Mouse (Mus musculus) stomach, postnatal 0 days (tissue): ENCODE measurements at regions not wholly inside any gene's neighbourhood (a gene's known extent, or its start where the extent isn't known, plus 50 kb on each side); places are given as distances from the start of the nearest gene placed in this dataset.

Source experiments
- ATAC-seq: fragments of 200-750 bp; cut with Nextera tagmentation; 2 replicates; pipeline ENCODE4 v1.8.0; 2017; ENCODE audit not compliant: low FRiP score, low TSS enrichment
- DNase-seq: peaks from one replicate; pipeline ENCODE4 v3.0.0-alpha.2; 2016; ENCODE audit warnings: low spot score
- H3K27ac ChIP-seq: fragments of 300-500 bp; sonication (generic); replicated peaks from 2 replicates; pipeline ENCODE4 v1.5.1; 2014; ENCODE audit warnings: mild to moderate bottlenecking, control low read depth
- H3K27me3 ChIP-seq: fragments of 300-500 bp; sonication (generic); 2 replicates; pipeline ENCODE4 v1.6.1; 2014; ENCODE audit warnings: low read length; ENCODE audit not compliant: control insufficient read depth, insufficient read depth
- H3K36me3 ChIP-seq: fragments of 300-500 bp; sonication (generic); 2 replicates; pipeline ENCODE4 v1.6.1; 2014; ENCODE audit warnings: low read length, mixed read lengths; ENCODE audit not compliant: control insufficient read depth, insufficient read depth
- H3K4me1 ChIP-seq: fragments of 300-500 bp; sonication (generic); replicated peaks from 2 replicates; pipeline ENCODE4 v1.6.1; 2014; ENCODE audit warnings: antibody characterized with exemption; ENCODE audit not compliant: control insufficient read depth, insufficient read depth
- H3K4me2 ChIP-seq: fragments of 300-500 bp; sonication (generic); replicated peaks from 2 replicates; pipeline ENCODE4 v1.6.1; 2014; ENCODE audit warnings: low read depth, mild to moderate bottlenecking, control low read depth, moderate library complexity
- H3K4me3 ChIP-seq: fragments of 300-500 bp; sonication (generic); 2 replicates; pipeline ENCODE4 v1.5.1; 2014; ENCODE audit warnings: low read depth, low read length, control low read depth
- H3K9ac ChIP-seq: fragments of 300-500 bp; sonication (generic); 2 replicates; pipeline ENCODE4 v1.6.1; 2014; ENCODE audit warnings: mild to moderate bottlenecking, low read length, control low read depth, mixed read lengths
- H3K9me3 ChIP-seq: fragments of 300-500 bp; sonication (generic); 2 replicates; pipeline ENCODE4 v1.6.1; 2016; ENCODE audit warnings: low read length; ENCODE audit not compliant: control insufficient read depth
- CTCF ChIP-seq: IDR thresholded peaks from 2 replicates; pipeline ENCODE4 v1.5.1; 2016; ENCODE audit warnings: antibody characterized with exemption, low read depth, mild to moderate bottlenecking, moderate library complexity
- EP300 ChIP-seq: optimal IDR thresholded peaks from 2 replicates; pipeline ENCODE3; 2016; ENCODE audit warnings: antibody characterized with exemption
- WGBS: fragments of 180-500 bp; shearing (Covaris S2); extraction: QIAGEN DNeasy Blood & Tissue Kit; methylation state at CpG from one replicate; pipeline ENCODE4 v1.1.7; 2014; 5-methylcytosine and 5-hydroxymethylcytosine counted together

DNA sequence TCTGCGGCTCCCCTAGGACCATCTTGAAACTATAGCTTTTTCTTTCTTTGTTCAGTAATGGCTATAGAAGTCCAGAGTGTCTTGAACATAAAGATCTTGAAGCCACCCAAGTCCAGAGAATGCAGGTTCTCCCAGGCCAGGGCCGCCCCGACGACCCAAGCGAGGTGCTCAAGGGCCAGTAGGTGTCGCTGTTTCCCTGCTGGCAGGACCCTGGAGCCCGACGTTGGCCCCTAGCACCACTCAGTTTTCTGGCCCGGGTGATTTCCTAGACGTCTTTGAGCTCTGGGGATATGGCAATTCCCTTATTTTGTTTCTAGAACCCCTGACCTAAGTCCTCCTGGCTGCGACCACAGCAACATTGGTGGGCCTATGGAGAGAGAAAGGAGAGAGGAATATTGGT is 221.2 kb downstream of the Mef2c start:
- H3K9me3 ChIP-seq: no peaks in the 10 kb centered on the region
- H3K4me3 ChIP-seq: no peak overlapping the region
- 1% methylated on average over 11 of the region's 11 CpGs for WGBS
- peaks cover 34% of the 10 kb centered on the region for H3K27me3 ChIP-seq
- H3K4me2 ChIP-seq: no peak overlapping the region
- no peak overlapping the region for H3K27ac ChIP-seq
- TF ChIP-seq CTCF (peak; percentile 80), EP300 (no peak)
- H3K9ac ChIP-seq: no peak overlapping the region
- H3K36me3 ChIP-seq: no peaks in the 10 kb centered on the region
- no peaks in the 10 kb centered on the region for H3K4me1 ChIP-seq
- ATAC-seq: peak; percentile 77
- DNase-seq: peak; percentile 53

DNA sequence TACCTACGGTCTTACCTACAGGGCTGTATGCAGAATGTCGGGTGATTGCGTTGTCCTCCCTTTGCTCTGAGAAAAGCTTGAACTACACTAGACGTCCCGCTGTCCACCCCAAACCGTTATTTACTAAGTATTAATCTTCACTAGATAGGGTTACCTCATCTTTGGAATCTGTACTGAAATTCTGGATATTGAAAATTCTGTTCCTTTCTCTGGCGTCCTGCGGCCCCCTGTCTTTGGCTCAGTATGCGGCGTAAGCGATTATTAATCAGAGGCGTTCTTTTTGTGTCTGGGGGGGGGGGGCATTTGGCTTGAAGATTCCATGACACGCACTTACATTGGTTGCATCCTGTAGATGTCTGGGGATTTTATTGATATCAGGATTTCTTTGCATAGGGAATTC is 222.0 kb downstream of the Mef2c start:
- no peaks in the 10 kb centered on the region for H3K36me3 ChIP-seq
- H3K9ac ChIP-seq: no peak overlapping the region
- WGBS: 9% methylated on average over 13 of the region's 13 CpGs
- no peak for DNase-seq
- no peak overlapping the region for H3K27ac ChIP-seq
- no peak for TF ChIP-seq CTCF
- no peak for TF ChIP-seq EP300
- H3K4me1 ChIP-seq: no peaks in the 10 kb centered on the region
- H3K9me3 ChIP-seq: no peaks in the 10 kb centered on the region
- peaks cover 34% of the 10 kb centered on the region for H3K27me3 ChIP-seq
- no peak overlapping the region for H3K4me2 ChIP-seq
- no peak for ATAC-seq
- no peak overlapping the region for H3K4me3 ChIP-seq

DNA sequence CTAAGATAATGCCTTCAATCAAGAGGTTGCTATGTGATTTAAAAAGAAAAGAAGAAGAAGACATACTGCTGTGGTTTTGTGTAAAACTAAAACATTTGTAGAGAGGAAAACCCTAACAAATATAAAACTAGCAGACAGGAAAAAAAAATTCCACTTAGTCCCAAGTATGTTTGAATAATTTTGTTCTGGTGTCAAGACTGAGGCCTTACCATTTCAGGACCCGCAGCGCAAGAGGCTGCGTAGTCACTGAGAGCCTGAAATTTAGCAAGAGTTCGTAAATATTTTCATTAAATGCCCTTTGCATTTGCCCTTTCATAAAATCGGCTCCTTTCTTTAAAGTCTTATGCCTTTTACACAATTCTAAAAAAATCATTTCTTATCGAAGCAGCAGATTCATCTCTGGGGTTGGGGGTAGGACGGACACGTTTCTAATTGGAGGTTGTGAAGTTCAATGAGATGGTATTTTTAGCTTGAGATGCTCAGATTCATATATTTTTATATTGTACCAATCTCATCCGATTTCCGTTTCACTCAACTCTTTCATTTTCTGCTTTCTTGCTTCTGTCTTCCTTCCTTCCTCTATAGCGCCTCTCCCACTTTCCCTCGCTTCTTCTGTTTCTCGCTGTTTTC is 222.6 kb downstream of the Mef2c start:
- 10% methylated on average over 13 of the region's 13 CpGs for WGBS
- no peaks in the 10 kb centered on the region for H3K9me3 ChIP-seq
- H3K27me3 ChIP-seq: peaks cover 32% of the 10 kb centered on the region
- no peaks in the 10 kb centered on the region for H3K4me1 ChIP-seq
- no peak overlapping the region for H3K9ac ChIP-seq
- H3K4me2 ChIP-seq: no peak overlapping the region
- TF ChIP-seq CTCF: no peak
- no peak for TF ChIP-seq EP300
- no peaks in the 10 kb centered on the region for H3K36me3 ChIP-seq
- no peak overlapping the region for H3K27ac ChIP-seq
- ATAC-seq: no peak
- H3K4me3 ChIP-seq: no peak overlapping the region
- no peak for DNase-seq

DNA sequence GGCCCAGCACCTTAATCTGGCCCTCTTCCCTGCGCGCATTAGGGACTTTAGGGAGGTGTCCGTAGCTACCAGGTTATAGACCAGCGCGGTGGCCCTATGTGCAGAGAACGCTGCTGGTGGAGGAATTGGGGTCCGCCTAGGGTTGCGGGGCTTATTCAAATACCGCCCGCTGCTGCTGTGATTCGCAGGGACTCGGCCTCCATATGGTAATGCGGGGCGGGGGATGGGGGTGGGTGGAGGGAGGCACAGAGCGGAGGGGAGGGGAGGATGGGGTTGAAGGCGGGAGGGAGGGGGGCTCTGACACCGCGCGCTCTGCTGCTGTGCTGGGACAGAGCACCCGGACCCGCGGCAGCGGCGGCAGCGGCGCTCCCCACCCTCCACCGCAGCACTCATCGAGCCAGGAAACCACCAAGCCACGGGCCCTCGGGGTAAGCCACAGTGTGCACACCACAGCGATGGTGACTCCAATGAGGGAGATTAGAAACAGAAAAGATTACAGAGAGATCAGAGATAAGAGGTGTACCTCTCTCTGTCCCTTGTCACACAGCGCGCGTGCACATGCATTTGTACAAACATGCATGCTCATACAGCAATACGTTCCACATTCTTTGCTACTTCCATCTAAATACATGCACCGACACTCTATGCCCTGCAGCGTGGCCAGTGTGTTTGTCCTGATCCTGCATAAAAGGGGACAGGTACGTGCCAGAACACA is 223.4 kb downstream of the Mef2c start:
- Histone ChIP-seq H3K36me3 (no peaks in the 10 kb centered on the region), H3K27ac (no peak overlapping the region), H3K4me2 (no peak overlapping the region), H3K27me3 (peaks cover 33% of the 10 kb centered on the region), H3K9me3 (no peaks in the 10 kb centered on the region), H3K9ac (no peak overlapping the region), H3K4me3 (no peak overlapping the region), H3K4me1 (no peaks in the 10 kb centered on the region)
- ATAC-seq (no peak), DNase-seq (no peak)
- WGBS: 3% methylated on average over 31 of the region's 38 CpGs
- TF ChIP-seq EP300: no peak
- TF ChIP-seq CTCF: no peak

DNA sequence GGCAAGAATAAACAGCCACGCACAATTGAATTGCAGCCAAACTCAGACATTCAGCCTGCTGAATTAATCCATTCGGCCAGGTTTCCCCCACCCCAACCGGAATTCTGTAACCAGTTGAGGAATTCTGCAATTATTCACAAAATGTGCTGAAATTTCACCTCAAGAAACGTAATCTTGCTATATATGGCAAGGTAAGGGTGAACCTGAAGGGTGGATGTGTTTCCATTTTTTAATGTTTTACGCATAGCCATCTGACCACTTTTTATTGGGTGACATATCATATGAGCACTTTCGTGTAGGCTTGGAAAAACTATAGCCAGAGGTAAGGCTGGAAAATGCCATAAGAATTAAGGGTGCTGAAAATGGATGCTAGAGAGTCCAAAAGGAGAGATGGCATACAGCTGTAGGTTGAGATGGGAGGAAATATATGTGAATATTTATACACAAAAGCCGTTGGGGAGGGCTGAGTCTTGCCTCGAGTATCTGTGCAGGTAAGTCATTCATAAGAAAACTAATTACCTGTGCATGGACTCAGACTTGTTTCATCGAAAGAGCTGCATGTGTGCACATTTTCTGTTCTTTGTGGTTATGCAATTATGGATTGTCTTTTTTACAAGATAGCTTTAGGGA is 224.0 kb downstream of the Mef2c start:
- DNase-seq (no peak), ATAC-seq (no peak)
- no peaks in the 10 kb centered on the region for H3K4me1 ChIP-seq
- H3K4me2 ChIP-seq: no peak overlapping the region
- WGBS: 15% methylated on average over 9 of the region's 9 CpGs
- H3K27ac ChIP-seq: no peak overlapping the region
- no peaks in the 10 kb centered on the region for H3K36me3 ChIP-seq
- no peak overlapping the region for H3K9ac ChIP-seq
- peaks cover 33% of the 10 kb centered on the region for H3K27me3 ChIP-seq
- TF ChIP-seq CTCF: no peak
- no peak overlapping the region for H3K4me3 ChIP-seq
- H3K9me3 ChIP-seq: no peaks in the 10 kb centered on the region

DNA sequence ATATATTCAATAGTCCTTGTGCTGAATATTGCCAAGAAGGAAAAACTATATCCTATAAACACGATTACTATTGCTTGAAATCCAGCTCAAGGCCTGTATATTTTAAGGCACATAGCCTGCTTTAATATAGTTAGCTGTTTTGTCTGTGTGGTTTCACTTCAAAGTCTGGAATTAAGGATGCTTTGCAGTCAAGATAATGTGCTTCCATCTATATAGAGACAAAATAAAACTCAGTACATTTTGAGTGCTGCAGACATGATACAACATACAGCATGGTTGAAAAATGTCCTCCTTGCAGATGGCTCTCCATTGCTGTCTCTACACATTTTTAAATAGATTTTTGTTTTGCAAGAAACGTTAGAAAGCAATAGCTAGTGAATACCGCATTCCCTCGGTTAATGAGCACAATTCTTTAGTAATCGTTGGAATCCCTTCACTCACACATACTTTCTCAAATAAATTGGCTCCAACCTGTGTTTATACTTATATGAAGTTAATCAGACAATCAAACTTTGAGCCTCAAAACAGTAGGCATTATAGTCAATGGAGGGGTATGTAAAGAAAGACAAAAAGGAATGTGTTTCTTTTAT is 224.7 kb downstream of the Mef2c start:
- TF ChIP-seq EP300 (no peak), CTCF (no peak)
- Histone ChIP-seq H3K9ac (no peak overlapping the region), H3K4me1 (no peaks in the 10 kb centered on the region), H3K4me3 (no peak overlapping the region), H3K27me3 (peaks cover 33% of the 10 kb centered on the region), H3K36me3 (no peaks in the 10 kb centered on the region), H3K27ac (no peak overlapping the region), H3K9me3 (no peaks in the 10 kb centered on the region), H3K4me2 (no peak overlapping the region)
- 14% methylated on average over 5 of the region's 5 CpGs for WGBS
- no peak for ATAC-seq
- DNase-seq: no peak
